Mouse (Mus musculus) erythroblast, embryonic 14.5 days (primary cell): Measurements from ENCODE around the gene F2rl2.

ENCODE experiments used
- GATA1 ChIP-seq: IDR thresholded peaks from 2 replicates; pipeline ENCODE4 v1.6.1; 2012; ENCODE audit warnings: low read length, inconsistent platforms, mixed read lengths
- TAL1 ChIP-seq: IDR thresholded peaks from 3 replicates; pipeline ENCODE4 v1.6.1; 2012; ENCODE audit warnings: low read length, inconsistent platforms, mixed read lengths

- no peak for TF ChIP-seq TAL1
- TF ChIP-seq GATA1: no peak
Measured at GRCm38 (mm10) chr13:95685736-95686135, 10.9 kb upstream of the F2rl2 start.
